Mouse (Mus musculus) ES-Bruce4 (cell line): ENCODE results near the gene Arhgef25.

Source experiments
- CTCF ChIP-seq: IDR thresholded peaks from one replicate; pipeline ENCODE4 v1.8.1; 2011; ENCODE audit warnings: low read depth, low read length
- EP300 ChIP-seq: IDR thresholded peaks from 2 replicates; pipeline ENCODE4 v1.6.1; 2011; ENCODE audit warnings: low read depth, low read length; ENCODE audit not compliant: insufficient read depth
- POLR2A ChIP-seq: IDR thresholded peaks from one replicate; pipeline ENCODE4 v1.8.1; 2011; ENCODE audit warnings: low read length; ENCODE audit not compliant: insufficient read depth

DNA sequence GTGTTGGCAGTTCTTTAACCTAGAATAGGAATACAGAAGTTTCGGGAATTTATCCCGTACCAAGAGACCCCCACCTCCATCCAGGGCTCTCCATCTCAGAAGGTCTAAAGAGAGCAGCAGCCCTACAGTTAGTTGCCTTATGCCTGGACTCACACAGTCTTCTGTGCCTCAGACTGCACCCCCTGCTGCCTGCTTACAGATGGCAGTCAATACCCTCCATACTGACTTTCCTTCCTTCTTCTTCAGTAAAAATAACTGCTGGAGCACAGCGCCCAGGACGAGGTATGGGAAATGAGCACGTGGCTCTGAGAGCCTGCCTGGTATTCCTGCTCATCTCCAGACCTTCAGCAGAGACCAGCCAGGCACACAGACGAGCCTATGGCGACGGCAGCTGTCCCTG lies 10.4 kb upstream of the Arhgef25 start:
- no peak for TF ChIP-seq CTCF
- no peak for TF ChIP-seq POLR2A
- no peak for TF ChIP-seq EP300
